Mouse (Mus musculus) liver, adult 2 months (tissue): ENCODE results near the gene Ankrd13c. TPM values are rescaled to one million over a fixed set of nuclear protein-coding genes. Genes with fewer than 3 reads are reported as not detected.

Experiments used
- DNase-seq: peaks from one replicate; pipeline ENCODE4 v3.0.0-alpha.2; 2011; ENCODE audit warnings: low read depth, low spot score; ENCODE audit errors: extremely low read depth
- H3K27ac ChIP-seq: fragments of 200-500 bp; replicated peaks from 2 replicates; pipeline ENCODE4 v1.5.1; 2012; ENCODE audit warnings: low read depth, mild to moderate bottlenecking, control low read depth, inconsistent platforms, low read length; ENCODE audit not compliant: insufficient read depth
- H3K27me3 ChIP-seq: fragments of 200-500 bp; 2 replicates; pipeline ENCODE4 v1.6.1; 2012; ENCODE audit warnings: mild to moderate bottlenecking, moderate library complexity, low read length, inconsistent platforms; ENCODE audit not compliant: control insufficient read depth, insufficient read depth
- H3K36me3 ChIP-seq: fragments of 200-500 bp; 2 replicates; pipeline ENCODE4 v1.6.1; 2012; ENCODE audit warnings: low read length, inconsistent platforms; ENCODE audit not compliant: control insufficient read depth, insufficient read depth
- H3K4me1 ChIP-seq: fragments of 200-500 bp; 2 replicates; pipeline ENCODE4 v1.6.1; 2011; ENCODE audit warnings: low read length; ENCODE audit not compliant: control insufficient read depth, insufficient read depth
- H3K4me3 ChIP-seq: fragments of 200-500 bp; 2 replicates; pipeline ENCODE4 v1.5.1; 2011; ENCODE audit warnings: low read depth, mild to moderate bottlenecking, control low read depth, low read length, moderate library complexity; ENCODE audit not compliant: insufficient read depth
- H3K79me2 ChIP-seq: fragments of 200-500 bp; 2 replicates; pipeline ENCODE4 v1.6.1; 2012; ENCODE audit warnings: inconsistent platforms, mild to moderate bottlenecking, low read length, moderate library complexity; ENCODE audit not compliant: control insufficient read depth, insufficient read depth
- H3K9ac ChIP-seq: fragments of 200-500 bp; 2 replicates; pipeline ENCODE4 v1.6.1; 2012; ENCODE audit warnings: low read depth, mild to moderate bottlenecking, control low read depth, inconsistent platforms, low read length
- CTCF ChIP-seq: fragments of 200-500 bp; IDR thresholded peaks from 2 replicates; pipeline ENCODE4 v1.5.1; 2011; ENCODE audit warnings: low read depth, low read length, control low read depth
- POLR2A ChIP-seq: fragments of 200-500 bp; IDR thresholded peaks from 2 replicates; pipeline ENCODE4 v1.6.1; 2011; ENCODE audit warnings: low read length, control low read depth; ENCODE audit not compliant: insufficient read depth; ENCODE audit errors: extremely low read depth
- WGBS: fragments of 180-500 bp; shearing (Covaris S2); methylation state at CpG from one replicate; pipeline ENCODE4 v1.1.7; 2018; 5-methylcytosine and 5-hydroxymethylcytosine counted together
- polyA plus RNA-seq: library from polyadenylated mRNA; depleted of rRNA; stranded (reverse); fragments of >200 nt; gene quantifications from 2 replicates; pipeline ENCODE4 v1.2.3, GENCODE M21; 2012; rRNA removed
- total RNA-seq: library from RNA; depleted of rRNA; stranded (reverse); fragments of >200 nt; gene quantifications from 2 replicates; pipeline ENCODE4 v1.2.3, GENCODE M21; 2014; rRNA removed

The Ankrd13c gene
- total RNA-seq: 20.4 and 21.2 TPM in 2 replicates
- polyA plus RNA-seq: 7.5 and 9.0 TPM in 2 replicates

GRCm38 (mm10) chr3:157946843-157947358 is at the start of gene Ankrd13c:
TSS of gene Ankrd13c (plus strand) at chr3:157947239.
- DNase-seq: peak; percentile 97
- Histone ChIP-seq H3K4me1 (peaks cover 6% of the 10 kb centered on the region), H3K27ac (peak within 1 kb of the TSS; percentile 100), H3K79me2 (peaks cover 14% of the 10 kb centered on the region; the same call in 1 of the 2 replicates), H3K36me3 (no peaks in the 10 kb centered on the region), H3K4me3 (peak within 1 kb of the TSS; percentile 99), H3K27me3 (no peaks in the 10 kb centered on the region), H3K9ac (peak within 1 kb of the TSS; percentile 99)
- under 1% methylated on average over 45 of the region's 45 CpGs for WGBS
- TF ChIP-seq POLR2A (no peak), CTCF (no peak)

- Histone ChIP-seq H3K27ac (no peak overlapping the region), H3K9ac (no peak overlapping the region), H3K4me1 (peaks cover 2% of the 10 kb centered on the region; the same call in 1 of the 2 replicates), H3K36me3 (peaks cover 67% of the 10 kb centered on the region), H3K79me2 (no peaks in the 10 kb centered on the region), H3K4me3 (no peak overlapping the region), H3K27me3 (no peaks in the 10 kb centered on the region)
- TF ChIP-seq POLR2A: no peak
- TF ChIP-seq CTCF: no peak
- WGBS: 88% methylated on average over 3 of the region's 3 CpGs
- no peak for DNase-seq
These were observed 49.4 kb upstream of the Ankrd13c start for GRCm38 (mm10) chr3:157897645-157898044.

- no peak for TF ChIP-seq CTCF
- H3K79me2 ChIP-seq: no peaks in the 10 kb centered on the region
- DNase-seq: no peak
- H3K9ac ChIP-seq: no peak overlapping the region
- no peak overlapping the region for H3K4me3 ChIP-seq
- peaks cover 9% of the 10 kb centered on the region; the same call in 1 of the 2 replicates for H3K4me1 ChIP-seq
- no peak overlapping the region for H3K27ac ChIP-seq
- 74% methylated on average over 1 of the region's 1 CpGs for WGBS
- no peaks in the 10 kb centered on the region for H3K27me3 ChIP-seq
- peaks cover 69% of the 10 kb centered on the region for H3K36me3 ChIP-seq
These were observed 47.1 kb upstream of the Ankrd13c start for GRCm38 (mm10) chr3:157899986-157900385.

- H3K27ac ChIP-seq: no peak overlapping the region
- H3K4me1 ChIP-seq: peaks cover 13% of the 10 kb centered on the region; the same call in 1 of the 2 replicates
- H3K79me2 ChIP-seq: no peaks in the 10 kb centered on the region; the same call in 1 of the 2 replicates
- no peak for TF ChIP-seq POLR2A
- no peak for TF ChIP-seq CTCF
- H3K9ac ChIP-seq: no peak overlapping the region
- WGBS: 58% methylated on average over 5 of the region's 5 CpGs
- peak; percentile 73 for DNase-seq
- H3K27me3 ChIP-seq: no peaks in the 10 kb centered on the region
- H3K4me3 ChIP-seq: no peak overlapping the region
- H3K36me3 ChIP-seq: peaks cover 69% of the 10 kb centered on the region
These were observed 45.3 kb upstream of the Ankrd13c start for GRCm38 (mm10) chr3:157901721-157902120.

- Histone ChIP-seq H3K27ac (no peak overlapping the region), H3K4me3 (no peak overlapping the region), H3K36me3 (peaks cover 78% of the 10 kb centered on the region), H3K27me3 (no peaks in the 10 kb centered on the region; the same call in 1 of the 2 replicates), H3K79me2 (peaks cover 4% of the 10 kb centered on the region), H3K9ac (no peak overlapping the region), H3K4me1 (peaks cover 21% of the 10 kb centered on the region)
- DNase-seq: no peak
- TF ChIP-seq POLR2A (no peak), CTCF (no peak)
- WGBS: 72% methylated on average over 3 of the region's 3 CpGs
These were observed 38.9 kb upstream of the Ankrd13c start for GRCm38 (mm10) chr3:157908166-157908565.

- H3K36me3 ChIP-seq: peaks cover 72% of the 10 kb centered on the region
- peak; percentile 5 for DNase-seq
- H3K4me3 ChIP-seq: no peak overlapping the region
- WGBS: 78% methylated on average over 3 of the region's 3 CpGs
- H3K4me1 ChIP-seq: peaks cover 17% of the 10 kb centered on the region
- H3K27ac ChIP-seq: no peak overlapping the region
- peaks cover 4% of the 10 kb centered on the region for H3K79me2 ChIP-seq
- TF ChIP-seq CTCF (no peak), POLR2A (no peak)
- no peaks in the 10 kb centered on the region; the same call in 1 of the 2 replicates for H3K27me3 ChIP-seq
- no peak overlapping the region for H3K9ac ChIP-seq
These were observed 36.8 kb upstream of the Ankrd13c start for GRCm38 (mm10) chr3:157910262-157910661.
